ENCODE assay signal across 14 mouse cellular contexts in genomic region chr10:93355276-93355927, GRCm38 (mm10). TPM values are rescaled to one million over a fixed set of nuclear protein-coding genes. Genes with fewer than 3 reads are reported as not detected.
DNase-seq lines count a peak whose midpoint lies in the region; ATAC-seq and TF ChIP-seq lines count a peak whose summit lies in the region.
"Had no signal": no experiment of that assay in that cellular context is flagged by ENCODE, and none has a peak within 500 bp of the region (broad histone marks: within the 10 kb centered on the region; RNA-seq: fewer than 3 reads in every experiment).

No protein-coding gene starts in this region.

- no peaks in the 10 kb centered on the region for H3K79me2 ChIP-seq in CH12.LX (replicated peaks; ENCODE audit: control insufficient read depth, extremely low read depth, insufficient read depth, poor library complexity, severe bottlenecking)

- no peak for ATAC-seq in heart, embryonic 13.5 days (ENCODE audit: extremely low read depth, insufficient number of reproducible peaks, low FRiP score, low TSS enrichment)
- ATAC-seq in lung, embryonic 15.5 days (ENCODE audit: borderline replicate concordance, extremely low read depth, low FRiP score, low TSS enrichment), result no peak
- ATAC-seq in embryonic facial prominence, embryonic 13.5 days (ENCODE audit: insufficient number of reproducible peaks, insufficient read depth, low FRiP score, low TSS enrichment, low read depth), result no peak
- ATAC-seq in erythroblast, adult 5-6 weeks (replicated peaks; ENCODE audit: low FRiP score, poor library complexity, severe bottlenecking), result no peak
- ATAC-seq: intestine, postnatal 0 days had no signal

- no peak overlapping the region for H3K4me2 ChIP-seq in heart, embryonic 13.5 days
- no peak overlapping the region for H3K4me2 ChIP-seq in lung, embryonic 15.5 days
- peak overlapping the region; percentile 37 for H3K4me2 ChIP-seq in CH12.LX (ENCODE audit: insufficient read depth, low read depth, poor library complexity, severe bottlenecking)
- no peak overlapping the region for H3K4me2 ChIP-seq in embryonic facial prominence, embryonic 13.5 days
- H3K4me2 ChIP-seq: liver, embryonic 15.5 days; midbrain, embryonic 12.5 days had no signal

- H3K9ac ChIP-seq in heart, embryonic 13.5 days, result no peak overlapping the region
- H3K9ac ChIP-seq in lung, embryonic 15.5 days, result no peak overlapping the region
- peak overlapping the region; percentile 86 for H3K9ac ChIP-seq in CH12.LX (ENCODE audit: insufficient read depth, low read depth)
- no peak overlapping the region for H3K9ac ChIP-seq in embryonic facial prominence, embryonic 13.5 days
- H3K9ac ChIP-seq: liver, embryonic 15.5 days; midbrain, embryonic 12.5 days had no signal

- H3K36me3 ChIP-seq in heart, embryonic 13.5 days, result no peaks in the 10 kb centered on the region
- no peaks in the 10 kb centered on the region for H3K36me3 ChIP-seq in lung, embryonic 15.5 days
- no peaks in the 10 kb centered on the region for H3K36me3 ChIP-seq in CH12.LX (replicated peaks in 1 of 2; ENCODE audit: control insufficient read depth in 1 of 2, insufficient read depth in 1 of 2, low read length in 1 of 2)
- H3K36me3 ChIP-seq in embryonic facial prominence, embryonic 13.5 days, result no peaks in the 10 kb centered on the region
- H3K36me3 ChIP-seq: liver, embryonic 15.5 days; midbrain, embryonic 12.5 days had no signal

- TF ChIP-seq RAD21 in CH12.LX (IDR thresholded peaks at IDR 0.05; ENCODE audit: low read depth, low read length), result no peak; the same call in 1 of the 2 replicates

- dilution Hi-C loops in CH12.LX (cut with MboI; ENCODE audit: extremely low pct_ligation_motif_present, extremely low pct_unique_long_range_greater_than_20kb, low sequenced_read_pairs), result no loop called here

- WGBS in heart, embryonic 13.5 days, result 54% methylated on average over 8 of the region's 8 CpGs
- WGBS in lung, embryonic 15.5 days, result 41% methylated on average over 8 of the region's 8 CpGs
- WGBS in embryonic facial prominence, embryonic 13.5 days, result 28% methylated on average over 8 of the region's 8 CpGs

- no peaks in the 10 kb centered on the region for H3K27me3 ChIP-seq in heart, embryonic 13.5 days (replicated peaks)
- H3K27me3 ChIP-seq in lung, embryonic 15.5 days, result no peaks in the 10 kb centered on the region
- H3K27me3 ChIP-seq in CH12.LX (replicated peaks), result no peaks in the 10 kb centered on the region
- no peaks in the 10 kb centered on the region for H3K27me3 ChIP-seq in embryonic facial prominence, embryonic 13.5 days
- H3K27me3 ChIP-seq: liver, embryonic 15.5 days; midbrain, embryonic 12.5 days had no signal

- no peak for TF ChIP-seq CTCF in CH12.LX (conservative IDR thresholded peaks at IDR 0.05 in 1 of 2, IDR thresholded peaks at IDR 0.05 in 1 of 2; ENCODE audit: low read depth in 2 of 2, low read length in 2 of 2)

- TF ChIP-seq EP300 in CH12.LX (IDR thresholded peaks at IDR 0.05; ENCODE audit: low read length), result peak; percentile 73

- no peak for DNase-seq in heart, adult 8-10 months (ENCODE audit: low spot score)
- DNase-seq in lung, adult 18-20 months, result no peak
- DNase-seq in CH12.LX (ENCODE audit: extremely low read depth), result peak; percentile 98
- no peak for DNase-seq in cerebellum, adult 11 months
- DNase-seq: cerebellum, adult 9-11 months had no signal

- TF ChIP-seq POLR2A in CH12.LX (IDR thresholded peaks at IDR 0.05; ENCODE audit: low read depth, low read length), result peak; percentile 32; the same call in 1 of the 2 replicates

- in situ Hi-C loops in CH12.LX (cut with MboI; ENCODE audit: low pct_ligation_motif_present, low pct_unique_long_range_greater_than_20kb, low sequenced_read_pairs), result loop anchor here (10.0 kb wide), 2 partner anchors 61 to 191 kb away; partner anchors contain the start of gene Cdk17

- no peaks in the 10 kb centered on the region for H3K9me3 ChIP-seq in heart, embryonic 13.5 days
- no peaks in the 10 kb centered on the region for H3K9me3 ChIP-seq in lung, embryonic 15.5 days
- H3K9me3 ChIP-seq in CH12.LX (replicated peaks; ENCODE audit: low read length), result peaks cover 8% of the 10 kb centered on the region
- H3K9me3 ChIP-seq in embryonic facial prominence, embryonic 13.5 days, result no peaks in the 10 kb centered on the region
- H3K9me3 ChIP-seq: liver, embryonic 15.5 days; midbrain, embryonic 12.5 days had no signal

- H3K4me1 ChIP-seq in heart, embryonic 13.5 days, result peaks cover 11% of the 10 kb centered on the region
- no peaks in the 10 kb centered on the region for H3K4me1 ChIP-seq in lung, embryonic 15.5 days
- H3K4me1 ChIP-seq in CH12.LX (ENCODE audit: control insufficient read depth in 1 of 2, insufficient read depth in 2 of 2), result peaks cover 49 to 80% of the 10 kb centered on the region in 2 experiments
- 0 out of 2 replicates have a peak, but pooled peaks cover 8% of the 10 kb centered on the region for H3K4me1 ChIP-seq in embryonic facial prominence, embryonic 13.5 days
- H3K4me1 ChIP-seq: liver, embryonic 15.5 days; midbrain, embryonic 12.5 days had no signal

- peak overlapping the region; percentile 3 for H3K27ac ChIP-seq in heart, embryonic 13.5 days (replicated peaks)
- peak overlapping the region; percentile 49; the same call in 1 of the 2 replicates for H3K27ac ChIP-seq in lung, embryonic 15.5 days
- peak overlapping the region; percentile 100 for H3K27ac ChIP-seq in CH12.LX (ENCODE audit: insufficient read depth, low read depth)
- peak overlapping the region; percentile 22; the same call in 1 of the 2 replicates for H3K27ac ChIP-seq in embryonic facial prominence, embryonic 13.5 days
- H3K27ac ChIP-seq: layer of hippocampus, adult 2 months; liver, embryonic 15.5 days; midbrain, embryonic 12.5 days; stomach, postnatal 0 days had no signal

- no peak overlapping the region for H3K4me3 ChIP-seq in heart, embryonic 13.5 days
- no peak overlapping the region for H3K4me3 ChIP-seq in lung, embryonic 15.5 days
- peak overlapping the region in 2 of 3 experiments; percentile 26 to 46 for H3K4me3 ChIP-seq in CH12.LX (replicated peaks in 1 of 3; ENCODE audit: low read depth in 2 of 3, low read length in 2 of 3, poor library complexity in 1 of 3)
- no peak overlapping the region for H3K4me3 ChIP-seq in embryonic facial prominence, embryonic 13.5 days
- H3K4me3 ChIP-seq: layer of hippocampus, adult 2 months; liver, embryonic 15.5 days; midbrain, embryonic 12.5 days had no signal

TF ChIP-seq in CH12.LX, 34 proteins besides CTCF, POLR2A, EP300 and RAD21 (continues in another document):
- TF ChIP-seq MAX (IDR thresholded peaks at IDR 0.05; ENCODE audit: low read length) (peak; percentile 74), MEF2A (IDR thresholded peaks at IDR 0.05; ENCODE audit: borderline replicate concordance, low read depth, low read length) (peak; percentile 36; the same call in 1 of the 2 replicates), UBTF (IDR thresholded peaks at IDR 0.05; ENCODE audit: low read depth, low read length) (no peak), TBP (conservative IDR thresholded peaks at IDR 0.05; ENCODE audit: low read depth, low read length) (peak; percentile 60; the same call in 1 of the 2 replicates), BHLHE40 (IDR thresholded peaks at IDR 0.05; ENCODE audit: low read depth, low read length) (peak; percentile 44; the same call in 1 of the 2 replicates), ZMIZ1 (IDR thresholded peaks at IDR 0.05; ENCODE audit: low read depth, low read length) (peak; percentile 66; the same call in 1 of the 2 replicates), HCFC1 (IDR thresholded peaks at IDR 0.05; ENCODE audit: low read depth, low read length) (peak; percentile 83), E2F4 (IDR thresholded peaks at IDR 0.05; ENCODE audit: insufficient replicate concordance, low read depth, low read length) (0 out of 2 replicates have a peak, but pooled peaks have one; percentile 8), NELFE (IDR thresholded peaks at IDR 0.05; ENCODE audit: low read depth, low read length) (peak; percentile 55), MAZ (IDR thresholded peaks at IDR 0.05; ENCODE audit: low read depth, low read length) (0 out of 2 replicates have a peak, but pooled peaks have one; percentile 31), ELF1 (IDR thresholded peaks at IDR 0.05; ENCODE audit: low read depth, low read length) (peak; percentile 84), ZKSCAN1 (IDR thresholded peaks at IDR 0.05; ENCODE audit: borderline replicate concordance, low read depth, low read length) (no peak), USF2 (conservative IDR thresholded peaks at IDR 0.05; ENCODE audit: low read depth, low read length) (no peak), MXI1 (IDR thresholded peaks at IDR 0.05; ENCODE audit: low read depth, low read length) (0 out of 2 replicates have a peak, but pooled peaks have one; percentile 49), GABPA (IDR thresholded peaks at IDR 0.05; ENCODE audit: insufficient replicate concordance, low read depth, low read length) (no peak), CHD1 (IDR thresholded peaks at IDR 0.05; ENCODE audit: low read depth, low read length) (peak; percentile 94; the same call in 1 of the 2 replicates), SMC3 (IDR thresholded peaks at IDR 0.05; ENCODE audit: low read depth, low read length) (no peak), JUN (IDR thresholded peaks at IDR 0.05; ENCODE audit: insufficient read depth, low read depth, low read length) (peak; percentile 30; the same call in 1 of the 2 replicates), TCF12 (IDR thresholded peaks at IDR 0.05; ENCODE audit: low read depth, low read length) (peak; percentile 74), POLR2AphosphoS2 (IDR thresholded peaks at IDR 0.05; ENCODE audit: low read depth, low read length) (no peak), ZNF384 (IDR thresholded peaks at IDR 0.05; ENCODE audit: low read depth, low read length) (peak; percentile 96), RCOR1 (conservative IDR thresholded peaks at IDR 0.05; ENCODE audit: low read depth, low read length) (no peak; the same call in 1 of the 2 replicates), KAT2A (IDR thresholded peaks at IDR 0.05; ENCODE audit: insufficient replicate concordance, low read length) (peak; percentile 77; the same call in 1 of the 2 replicates), ZC3H11A (IDR thresholded peaks at IDR 0.05; ENCODE audit: low read depth, low read length) (no peak), PAX5 (IDR thresholded peaks at IDR 0.05; ENCODE audit: low read length) (no peak)

RNA-seq across cellular contexts. Expression of gene Elk3, which starts 44.5 kb away (rescaled TPM):
- 34.5 and 38.3 TPM in 2 replicates for polyA plus RNA-seq in heart, embryonic 13.5 days (2015; fragmentation: Nextera tagmentation; extraction: Ambion mirVana)
- total RNA-seq in heart, adult 8-10 months (2022), result 10 to 100 TPM; 32.0 to 37.6 (median 35.2) TPM
- polyA plus RNA-seq in lung, embryonic 15.5 days (2015; fragmentation: Nextera tagmentation; extraction: Ambion mirVana), result 51.9 and 52.3 TPM in 2 replicates
- 22.3 and 25.8 TPM in 2 replicates for total RNA-seq in CH12.LX (2012; rRNA removed)
- total RNA-seq in CH12.LX (2014; rRNA removed), result 20.1 and 25.3 TPM in 2 replicates
- polyA plus RNA-seq in CH12.LX (2012; ENCODE audit: insufficient read length, low read depth), result 35.6 and 37.0 TPM in 2 replicates
- polyA plus RNA-seq in embryonic facial prominence, embryonic 13.5 days (2015; fragmentation: Nextera tagmentation; extraction: Ambion mirVana), result 33.9 and 40.0 TPM in 2 replicates
- 3.8 TPM in 2 replicates for total RNA-seq in erythroblast, adult 5-6 weeks (2015; ENCODE audit: low replicate concordance)
- 3.3 and 4.2 TPM in 2 replicates for total RNA-seq in erythroblast, adult 5-6 weeks (2017; ENCODE audit: low replicate concordance)

Comparison
In these comparisons a context has a peak if more than half of its experiments do, and no peak if none do; other contexts are left out.
1. H3K27ac ChIP-seq: peak in every context shown above with its lines; median percentile 100 in CH12.LX; 49 in lung, embryonic 15.5 days; 22 in embryonic facial prominence, embryonic 13.5 days; 3 in heart, embryonic 13.5 days.
2. H3K4me3 ChIP-seq: peak in CH12.LX (2 of 3); none in heart, embryonic 13.5 days (single experiment), lung, embryonic 15.5 days (single experiment) and embryonic facial prominence, embryonic 13.5 days (single experiment).